Mouse (Mus musculus) stomach, embryonic 14.5 days (tissue): ENCODE measurements at regions not wholly inside any gene's neighbourhood (a gene's known extent, or its start where the extent isn't known, plus 50 kb on each side); places are given as distances from the start of the nearest gene placed in this dataset.
A peak's percentile ranks its signal among the peaks of the same experiment; 100 is the strongest.

Source experiments
- ATAC-seq: fragments of 200-750 bp; cut with Nextera tagmentation; 2 replicates; pipeline ENCODE4 v1.8.0; 2017; ENCODE audit warnings: low read depth, moderate TSS enrichment; ENCODE audit not compliant: insufficient number of reproducible peaks, insufficient read depth, low FRiP score
- H3K27ac ChIP-seq: fragments of 300-500 bp; sonication (generic); 2 replicates; pipeline ENCODE4 v1.5.1; 2014; ENCODE audit warnings: mild to moderate bottlenecking, low read length, moderate library complexity, mixed read lengths
- H3K27me3 ChIP-seq: fragments of 300-500 bp; sonication (generic); 2 replicates; pipeline ENCODE4 v1.6.1; 2014; ENCODE audit warnings: low read length, control low read depth, mixed read lengths; ENCODE audit not compliant: control insufficient read depth, insufficient read depth
- H3K36me3 ChIP-seq: fragments of 300-500 bp; sonication (generic); 2 replicates; pipeline ENCODE4 v1.6.1; 2014; ENCODE audit warnings: mild to moderate bottlenecking, control low read depth, low read length, moderate library complexity, mixed read lengths; ENCODE audit not compliant: control insufficient read depth, insufficient read depth
- H3K4me1 ChIP-seq: fragments of 300-500 bp; sonication (generic); 2 replicates; pipeline ENCODE4 v1.6.1; 2014; ENCODE audit warnings: low read length, control low read depth, mixed read lengths; ENCODE audit not compliant: control insufficient read depth, insufficient read depth
- H3K4me2 ChIP-seq: fragments of 300-500 bp; sonication (generic); replicated peaks from 2 replicates; pipeline ENCODE4 v1.6.1; 2014; ENCODE audit warnings: low read depth, low read length, control low read depth
- H3K4me3 ChIP-seq: fragments of 300-500 bp; sonication (generic); 2 replicates; pipeline ENCODE4 v1.5.1; 2014; ENCODE audit warnings: low read depth, low read length, control low read depth
- H3K9ac ChIP-seq: fragments of 300-500 bp; sonication (generic); replicated peaks from 2 replicates; pipeline ENCODE4 v1.6.1; 2014; ENCODE audit warnings: low read depth, mild to moderate bottlenecking, control low read depth, low read length, moderate library complexity, mixed read lengths
- H3K9me3 ChIP-seq: fragments of 300-500 bp; sonication (generic); 2 replicates; pipeline ENCODE4 v1.6.1; 2016; ENCODE audit warnings: low read depth, low read length, control low read depth; ENCODE audit not compliant: control insufficient read depth
- WGBS: fragments of 180-500 bp; shearing (Covaris S2); extraction: QIAGEN DNeasy Blood & Tissue Kit; methylation state at CpG from one replicate; pipeline ENCODE4 v1.1.7; 2014; 5-methylcytosine and 5-hydroxymethylcytosine counted together

DNA sequence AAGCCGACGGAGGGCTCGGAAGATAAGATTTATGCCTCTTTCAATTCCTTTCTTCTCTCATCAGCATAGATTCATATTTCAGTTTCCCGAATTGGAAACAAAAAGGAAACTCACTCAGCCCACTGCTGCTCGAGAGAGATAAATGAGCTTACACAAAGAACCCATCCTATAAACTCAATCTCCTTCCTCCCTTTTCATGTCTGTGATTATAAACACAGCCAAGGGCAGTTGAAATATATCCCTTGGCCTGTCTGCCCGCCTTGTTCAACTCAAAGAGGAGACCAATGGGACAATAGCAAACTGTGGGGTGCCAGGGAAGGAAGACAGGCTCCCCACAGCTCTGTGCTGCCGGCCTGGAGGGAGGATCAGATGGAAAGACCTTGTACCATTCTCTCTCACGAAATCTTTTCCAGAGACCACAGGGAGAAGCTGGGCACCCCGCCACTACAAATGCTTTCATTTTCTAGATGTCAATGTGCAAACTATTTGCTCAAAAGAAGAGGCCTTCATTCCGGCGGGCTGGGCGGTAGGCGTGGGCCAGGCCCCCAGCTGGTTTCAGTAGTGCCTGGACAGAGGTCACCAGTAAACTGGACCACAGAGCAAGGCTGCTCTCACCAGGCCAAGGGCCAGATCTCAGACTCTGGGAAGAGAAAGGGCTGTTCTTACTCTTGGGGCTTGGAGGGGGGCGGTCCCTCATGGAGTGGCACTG lies 69.7 kb upstream of the Syt13 start:
- no peaks in the 10 kb centered on the region for H3K27me3 ChIP-seq
- H3K36me3 ChIP-seq = no peaks in the 10 kb centered on the region
- peak overlapping the region; percentile 74 for H3K27ac ChIP-seq
- no peak overlapping the region for H3K9ac ChIP-seq
- 22% methylated on average over 14 of the region's 14 CpGs for WGBS
- H3K4me2 ChIP-seq = no peak overlapping the region
- H3K4me1 ChIP-seq = peaks cover 15% of the 10 kb centered on the region
- H3K9me3 ChIP-seq = no peaks in the 10 kb centered on the region
- ATAC-seq = no peak
- H3K4me3 ChIP-seq = no peak overlapping the region

DNA sequence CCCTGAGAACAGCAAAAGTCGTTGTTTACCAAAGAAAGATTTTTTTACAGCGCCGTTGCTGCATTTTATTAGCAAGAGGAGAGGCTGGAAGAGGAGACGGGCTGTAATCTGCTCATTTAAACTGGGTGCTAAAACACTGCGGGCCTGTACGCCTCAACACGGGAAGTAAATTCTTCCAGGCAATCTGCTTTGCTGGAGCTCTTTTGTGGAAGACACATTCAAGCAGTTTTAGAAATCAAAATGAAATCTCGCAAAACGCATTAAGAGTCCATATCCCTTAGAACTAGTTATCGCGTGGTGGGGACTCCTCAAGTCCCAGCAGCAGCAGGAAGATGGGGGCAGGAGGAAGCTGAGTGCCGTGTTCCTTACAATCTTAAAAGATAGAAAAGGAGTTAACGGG lies 65.9 kb upstream of the Syt13 start:
- no peak overlapping the region for H3K4me2 ChIP-seq
- 67% methylated on average over 13 of the region's 13 CpGs for WGBS
- no peaks in the 10 kb centered on the region for H3K27me3 ChIP-seq
- peaks cover 15% of the 10 kb centered on the region for H3K4me1 ChIP-seq
- H3K9me3 ChIP-seq = no peaks in the 10 kb centered on the region
- H3K27ac ChIP-seq = no peak overlapping the region
- H3K4me3 ChIP-seq = no peak overlapping the region
- ATAC-seq = no peak
- no peak overlapping the region for H3K9ac ChIP-seq
- H3K36me3 ChIP-seq = no peaks in the 10 kb centered on the region

DNA sequence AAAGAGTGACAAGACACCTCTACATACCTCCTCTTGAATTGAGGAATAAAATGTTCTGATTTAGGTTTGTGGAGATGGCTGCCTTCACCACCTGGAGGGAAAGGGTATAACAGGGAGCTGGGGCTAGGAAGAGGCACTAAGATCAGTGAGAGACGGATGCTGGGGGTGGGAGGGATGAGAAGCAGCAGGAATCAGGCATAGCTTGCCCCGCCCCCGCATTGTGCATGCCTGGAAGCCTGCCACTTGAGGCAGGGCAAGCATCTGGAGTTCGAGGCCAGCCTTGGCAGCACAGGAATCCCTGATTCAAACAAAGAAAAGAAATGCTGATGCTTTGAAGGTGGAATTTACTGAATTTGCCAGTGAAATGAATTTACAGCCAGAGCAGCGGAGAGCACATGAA lies 63.6 kb upstream of the Syt13 start:
- Histone ChIP-seq H3K4me1 (no peaks in the 10 kb centered on the region), H3K4me3 (no peak overlapping the region), H3K9me3 (no peaks in the 10 kb centered on the region), H3K27ac (no peak overlapping the region), H3K27me3 (no peaks in the 10 kb centered on the region), H3K36me3 (no peaks in the 10 kb centered on the region), H3K9ac (no peak overlapping the region), H3K4me2 (no peak overlapping the region)
- peak; percentile 28; the same call in 1 of the 2 replicates for ATAC-seq
- WGBS = 41% methylated on average over 5 of the region's 5 CpGs

DNA sequence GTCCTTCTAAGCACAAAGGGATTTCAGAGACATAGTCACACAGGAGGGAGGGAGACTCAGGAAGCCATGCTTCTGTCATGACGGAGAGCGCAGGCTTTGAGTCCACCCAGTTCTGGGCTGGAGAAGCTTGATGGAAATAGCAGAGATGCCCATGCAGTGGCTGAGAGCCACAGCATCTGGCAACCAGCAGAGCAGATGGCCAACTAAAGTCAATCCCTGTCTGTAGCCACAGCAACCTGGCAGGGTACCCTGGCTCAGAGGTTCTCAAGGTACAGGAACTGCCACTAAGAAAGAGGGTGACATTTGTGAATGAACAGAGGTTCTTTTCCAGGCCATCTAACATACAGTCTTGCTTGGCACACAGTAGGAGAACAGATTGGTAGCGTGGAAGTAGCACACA lies 61.7 kb upstream of the Syt13 start:
- 83% methylated on average over 3 of the region's 3 CpGs for WGBS
- Histone ChIP-seq H3K27ac (no peak overlapping the region), H3K36me3 (no peaks in the 10 kb centered on the region), H3K4me3 (no peak overlapping the region), H3K4me1 (no peaks in the 10 kb centered on the region), H3K4me2 (no peak overlapping the region), H3K9me3 (no peaks in the 10 kb centered on the region), H3K27me3 (no peaks in the 10 kb centered on the region), H3K9ac (no peak overlapping the region)
- no peak for ATAC-seq

- H3K4me1 ChIP-seq = no peaks in the 10 kb centered on the region
- H3K9ac ChIP-seq = no peak overlapping the region
- no peak overlapping the region for H3K27ac ChIP-seq
- H3K4me2 ChIP-seq = no peak overlapping the region
- 58% methylated on average over 4 of the region's 4 CpGs for WGBS
- no peak overlapping the region for H3K4me3 ChIP-seq
- no peaks in the 10 kb centered on the region for H3K9me3 ChIP-seq
- ATAC-seq = no peak
- no peaks in the 10 kb centered on the region for H3K36me3 ChIP-seq
- no peaks in the 10 kb centered on the region for H3K27me3 ChIP-seq
Observed at GRCm38 (mm10) chr2:92854331-92854730, 60.6 kb upstream of the Syt13 start.

DNA sequence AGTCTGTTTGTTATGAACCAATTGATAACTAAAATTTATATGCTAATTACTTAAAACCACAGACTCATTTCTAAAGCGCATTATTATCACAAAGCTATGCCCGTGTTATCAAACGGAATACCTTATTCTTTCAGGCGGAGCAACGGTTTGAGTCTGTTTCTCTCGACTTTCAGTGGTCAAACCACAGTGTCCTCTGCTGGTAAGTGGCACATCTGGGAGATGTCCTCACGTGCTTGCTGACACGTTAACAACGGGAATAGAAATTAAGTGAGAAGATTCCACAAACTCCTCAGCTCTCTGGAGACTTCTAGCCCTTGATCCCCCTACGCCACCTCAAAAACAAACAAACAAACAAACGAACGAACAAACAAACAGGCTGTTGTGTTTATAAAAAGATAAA lies 58.9 kb upstream of the Syt13 start:
- H3K27me3 ChIP-seq = no peaks in the 10 kb centered on the region
- no peaks in the 10 kb centered on the region for H3K36me3 ChIP-seq
- H3K9ac ChIP-seq = no peak overlapping the region
- H3K4me2 ChIP-seq = no peak overlapping the region
- WGBS = 66% methylated on average over 12 of the region's 12 CpGs
- no peak for ATAC-seq
- no peaks in the 10 kb centered on the region for H3K9me3 ChIP-seq
- H3K4me1 ChIP-seq = no peaks in the 10 kb centered on the region
- no peak overlapping the region for H3K4me3 ChIP-seq
- no peak overlapping the region for H3K27ac ChIP-seq

DNA sequence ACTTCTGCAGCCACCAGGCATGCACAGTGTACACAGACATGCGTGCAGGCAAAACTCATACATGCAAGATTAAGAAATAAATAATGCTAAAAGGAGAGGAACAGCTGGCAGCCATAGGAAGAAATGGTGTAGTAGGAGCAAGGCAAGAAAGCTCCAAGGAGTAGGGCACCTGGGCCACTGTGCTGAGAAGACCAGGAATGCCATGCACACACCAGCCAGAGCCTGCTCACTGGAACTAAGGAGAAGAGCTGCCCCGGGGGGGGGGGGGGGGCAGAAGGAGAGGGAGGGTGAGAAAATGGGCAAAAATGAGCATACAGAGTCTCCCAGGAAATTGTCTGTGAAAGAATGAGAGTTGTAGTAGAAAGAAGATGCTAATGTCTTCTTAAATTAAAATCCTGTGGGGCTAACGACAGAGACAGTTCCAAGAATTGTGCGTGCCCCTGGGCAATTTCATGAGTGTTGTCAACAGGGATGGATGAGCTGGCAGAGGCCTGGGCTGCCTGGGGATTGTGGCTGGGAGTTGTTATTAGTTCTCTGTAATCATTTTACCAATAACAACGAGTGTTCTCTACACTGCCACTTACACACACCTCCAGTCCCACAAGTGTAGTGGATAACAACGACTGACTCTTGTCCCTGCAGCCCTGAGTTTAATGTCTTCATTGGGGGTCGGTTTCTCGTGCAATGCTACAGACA lies 54.2 kb upstream of the Syt13 start:
- Histone ChIP-seq H3K9me3 (no peaks in the 10 kb centered on the region), H3K27me3 (no peaks in the 10 kb centered on the region), H3K27ac (no peak overlapping the region), H3K36me3 (no peaks in the 10 kb centered on the region), H3K4me1 (no peaks in the 10 kb centered on the region), H3K9ac (no peak overlapping the region), H3K4me3 (no peak overlapping the region), H3K4me2 (no peak overlapping the region)
- ATAC-seq = no peak
- WGBS = 73% methylated on average over 7 of the region's 8 CpGs
